Mouse (Mus musculus) lung, postnatal 0 days (tissue): ENCODE results near the gene Wtap.

Source experiments
- CTCF ChIP-seq: IDR thresholded peaks from 2 replicates; pipeline ENCODE4 v1.5.1; 2016; ENCODE audit warnings: antibody characterized with exemption, mild to moderate bottlenecking
- EP300 ChIP-seq: IDR thresholded peaks from 2 replicates; pipeline ENCODE4 v1.6.1; 2016; ENCODE audit warnings: antibody characterized with exemption, mild to moderate bottlenecking, control low read depth

DNA sequence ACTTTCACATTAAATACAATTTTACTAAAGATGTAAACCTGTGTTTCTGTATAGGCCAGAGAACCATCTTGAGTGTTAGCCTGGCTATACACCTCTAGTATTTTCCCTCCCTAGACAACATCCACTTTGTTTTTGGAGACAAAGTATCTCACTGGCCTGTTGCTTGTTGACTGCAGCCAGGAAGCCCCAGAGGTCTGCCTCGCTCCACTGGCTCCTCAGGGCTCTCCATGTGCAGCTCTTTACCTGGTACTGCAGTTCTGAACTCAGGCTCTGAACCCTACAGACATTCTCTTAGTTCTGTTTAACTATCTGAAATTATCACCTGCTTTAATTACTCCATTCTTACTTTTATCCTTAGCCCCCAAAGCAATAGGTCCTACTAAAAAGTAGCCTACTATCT is 15.4 kb downstream of the Wtap start:
- TF ChIP-seq CTCF (no peak), EP300 (no peak)
